Mouse (Mus musculus) embryonic facial prominence, embryonic 10.5 days (tissue): Measurements from ENCODE around the gene 4430402I18Rik. TPM values are rescaled to one million over a fixed set of nuclear protein-coding genes. Genes with fewer than 3 reads are reported as not detected.

Experiments
- DNase-seq: peaks from one replicate; pipeline ENCODE4 v3.0.0-alpha.2; 2017; ENCODE audit warnings: low spot score
- H3K27ac ChIP-seq: fragments of 300-500 bp; sonication (generic); replicated peaks from 2 replicates; pipeline ENCODE4 v1.5.1; 2016; ENCODE audit warnings: mild to moderate bottlenecking
- H3K27me3 ChIP-seq: fragments of 300-500 bp; sonication (generic); replicated peaks from 2 replicates; pipeline ENCODE4 v1.6.1; 2016; ENCODE audit warnings: low read depth, mild to moderate bottlenecking; ENCODE audit not compliant: poor library complexity, severe bottlenecking
- H3K36me3 ChIP-seq: fragments of 300-500 bp; sonication (generic); replicated peaks from 2 replicates; pipeline ENCODE4 v1.6.1; 2016; ENCODE audit warnings: mild to moderate bottlenecking, moderate library complexity
- H3K4me1 ChIP-seq: fragments of 300-500 bp; sonication (generic); 2 replicates; pipeline ENCODE4 v1.6.1; 2016
- H3K4me3 ChIP-seq: fragments of 300-500 bp; sonication (generic); 2 replicates; pipeline ENCODE4 v1.5.1; 2016; ENCODE audit warnings: mild to moderate bottlenecking, moderate library complexity
- H3K9me3 ChIP-seq: fragments of 300-500 bp; sonication (generic); 2 replicates; pipeline ENCODE4 v1.6.1; 2016; ENCODE audit warnings: mild to moderate bottlenecking
- WGBS: fragments of 180-500 bp; shearing (Covaris S2); methylation state at CpG from one replicate; pipeline ENCODE4 v1.1.7; 2016; 5-methylcytosine and 5-hydroxymethylcytosine counted together
- polyA plus RNA-seq: library from polyadenylated mRNA; unstranded; fragments of >200 nt; fragmentation: Nextera tagmentation; extraction: Ambion mirVana; gene quantifications from 2 replicates; pipeline ENCODE4 v1.2.1, GENCODE M21; 2016

4430402I18Rik gene
- polyA plus RNA-seq, 1 experiment from 2014 or later: 0.52 TPM

DNA sequence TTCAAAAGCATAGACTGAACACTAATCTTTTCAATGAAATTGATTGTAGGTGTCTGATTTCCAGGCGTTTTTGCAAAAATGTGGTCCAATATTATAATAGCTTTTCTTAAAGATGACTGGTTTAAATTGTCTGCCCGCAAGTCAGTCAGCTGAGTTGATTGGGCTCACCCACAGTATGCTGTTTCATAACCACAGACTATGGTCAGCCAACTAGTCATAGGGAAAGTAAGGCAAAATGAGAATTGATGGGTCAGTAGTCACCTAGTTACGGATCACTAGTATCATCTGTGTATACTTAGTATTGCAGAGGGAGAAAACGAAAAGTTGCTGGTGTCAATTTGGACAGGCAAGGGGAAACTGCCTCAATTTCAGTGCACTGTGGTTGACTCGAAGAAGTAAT lies 23.8 kb upstream of the 4430402I18Rik start:
- 71% methylated on average over 5 of the region's 5 CpGs for WGBS
- peaks cover 15% of the 10 kb centered on the region for H3K4me1 ChIP-seq
- DNase-seq: no peak
- peak overlapping the region; percentile 97 for H3K4me3 ChIP-seq
- no peak overlapping the region for H3K27ac ChIP-seq
- H3K27me3 ChIP-seq: no peaks in the 10 kb centered on the region
- H3K36me3 ChIP-seq: peaks cover 43% of the 10 kb centered on the region
- no peaks in the 10 kb centered on the region for H3K9me3 ChIP-seq

DNA sequence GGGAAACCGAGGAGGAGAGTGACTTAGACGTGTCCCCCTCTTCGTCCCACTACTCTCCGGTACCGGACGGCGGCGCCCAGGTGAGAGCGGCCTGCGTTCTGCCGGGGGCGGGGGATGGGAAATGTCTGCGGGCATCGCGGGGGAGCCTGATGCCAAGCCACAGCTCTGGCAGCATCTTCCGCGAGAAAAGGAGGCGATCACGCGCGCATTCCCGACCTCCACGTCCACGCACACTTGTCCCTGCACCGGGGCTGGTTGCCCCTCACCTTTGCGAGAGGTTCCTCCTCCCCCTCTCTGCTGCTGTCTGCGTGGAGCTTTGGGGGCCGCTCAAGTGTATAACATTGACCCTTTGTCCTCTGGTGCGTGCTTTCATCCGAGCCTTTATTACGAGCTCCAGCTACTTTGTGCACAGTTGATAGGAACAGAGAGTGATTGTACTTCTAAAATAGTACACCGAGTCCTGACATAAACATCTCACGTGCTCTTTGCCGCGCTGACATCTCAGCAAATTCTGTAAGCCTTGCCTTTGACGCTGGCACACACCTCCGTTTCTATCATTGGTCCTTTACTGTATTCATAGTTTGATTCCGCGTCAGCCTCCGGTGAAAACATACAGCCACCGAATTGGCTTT lies 23.1 kb upstream of the 4430402I18Rik start:
- H3K9me3 ChIP-seq: no peaks in the 10 kb centered on the region
- H3K4me1 ChIP-seq: peaks cover 15% of the 10 kb centered on the region
- peaks cover 36% of the 10 kb centered on the region for H3K36me3 ChIP-seq
- H3K4me3 ChIP-seq: peak overlapping the region; percentile 97
- peak overlapping the region; percentile 95 for H3K27ac ChIP-seq
- H3K27me3 ChIP-seq: no peaks in the 10 kb centered on the region
- no peak for DNase-seq
- 1% methylated on average over 41 of the region's 41 CpGs for WGBS

DNA sequence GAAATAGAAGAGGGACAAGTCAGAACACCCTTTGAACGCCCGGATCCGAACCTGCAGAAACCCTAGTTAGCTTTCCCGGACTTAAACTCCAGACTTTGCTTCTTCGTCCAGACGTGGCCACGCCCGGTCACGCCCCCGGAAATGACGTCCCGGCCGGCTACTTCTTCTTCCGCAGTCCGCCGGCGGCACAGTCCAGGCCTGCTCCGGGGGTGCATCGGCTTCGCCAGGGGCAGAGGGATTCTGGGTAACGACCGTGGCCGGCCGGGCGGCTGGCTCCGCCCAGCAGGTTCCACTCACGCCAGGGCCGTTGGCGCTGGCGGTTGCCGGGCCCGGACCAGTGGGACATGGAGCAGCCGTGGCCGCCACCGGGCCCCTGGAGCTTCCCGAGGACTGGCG lies 22.6 kb upstream of the 4430402I18Rik start, which contains the start of gene Cdc37l1:
Gene Cdc37l1, plus strand, starts transcription at position 159 of the 396 bp plus-strand sequence.
- Histone ChIP-seq H3K4me3 (peak within 1 kb of the TSS; percentile 97), H3K27me3 (no peaks in the 10 kb centered on the region), H3K9me3 (no peaks in the 10 kb centered on the region), H3K36me3 (peaks cover 31% of the 10 kb centered on the region), H3K4me1 (peaks cover 15% of the 10 kb centered on the region), H3K27ac (peak within 1 kb of the TSS; percentile 95)
- peak; percentile 98 for DNase-seq
- under 1% methylated on average over 37 of the region's 37 CpGs for WGBS

DNA sequence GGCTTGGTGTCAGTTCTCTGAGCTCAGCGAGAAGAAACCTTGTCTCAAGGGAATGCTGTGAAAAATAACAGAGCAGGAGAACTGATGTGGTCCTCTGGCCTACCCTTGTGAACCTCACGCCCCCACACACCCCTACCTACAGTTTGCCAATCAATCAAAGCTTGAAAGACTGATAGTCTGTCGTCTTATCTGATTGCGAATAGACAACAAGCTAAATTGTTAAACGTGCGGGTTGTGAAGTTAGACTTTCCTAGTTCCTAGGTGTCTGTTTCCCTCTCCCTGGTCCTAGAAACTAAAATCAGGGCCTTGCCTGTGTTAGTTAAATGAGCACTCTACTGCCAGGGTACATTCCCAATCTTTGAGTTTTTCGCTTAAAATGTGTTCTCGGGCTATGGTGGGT lies 21.9 kb upstream of the 4430402I18Rik start:
- no peak for DNase-seq
- Histone ChIP-seq H3K9me3 (no peaks in the 10 kb centered on the region), H3K27me3 (no peaks in the 10 kb centered on the region), H3K36me3 (peaks cover 24% of the 10 kb centered on the region), H3K4me1 (peaks cover 15% of the 10 kb centered on the region), H3K27ac (peak overlapping the region; percentile 95), H3K4me3 (peak overlapping the region; percentile 97)
- WGBS: 73% methylated on average over 8 of the region's 8 CpGs

DNA sequence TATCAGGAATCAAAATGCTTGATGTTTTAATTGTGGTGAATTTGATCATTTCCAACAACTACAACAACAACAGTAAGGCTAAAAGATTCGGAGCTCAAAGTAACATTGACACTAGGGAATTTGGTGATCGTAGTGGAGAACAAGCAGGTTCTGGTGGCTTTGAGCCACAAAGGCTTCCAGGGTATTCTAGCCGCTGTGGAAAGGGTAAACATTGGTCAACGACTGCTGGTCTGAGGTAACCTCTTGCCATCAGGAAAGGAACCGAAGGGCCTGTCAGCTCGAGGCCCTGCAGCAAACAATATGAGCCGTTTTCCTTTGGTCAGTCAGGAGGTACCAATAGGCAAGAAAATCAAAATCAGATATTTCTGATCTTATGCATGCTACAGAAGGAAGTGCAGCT lies 15.0 kb upstream of the 4430402I18Rik start:
- H3K27ac ChIP-seq: no peak overlapping the region
- no peak overlapping the region for H3K4me3 ChIP-seq
- no peaks in the 10 kb centered on the region for H3K9me3 ChIP-seq
- DNase-seq: no peak
- 80% methylated on average over 7 of the region's 7 CpGs for WGBS
- H3K27me3 ChIP-seq: no peaks in the 10 kb centered on the region
- no peaks in the 10 kb centered on the region for H3K36me3 ChIP-seq
- no peaks in the 10 kb centered on the region for H3K4me1 ChIP-seq

- peak; percentile 87 for DNase-seq
- H3K9me3 ChIP-seq: no peaks in the 10 kb centered on the region
- H3K27ac ChIP-seq: no peak overlapping the region
- peaks cover 7% of the 10 kb centered on the region for H3K4me1 ChIP-seq
- peaks cover 24% of the 10 kb centered on the region for H3K27me3 ChIP-seq
- 19% methylated on average over 35 of the region's 35 CpGs for WGBS
- no peaks in the 10 kb centered on the region for H3K36me3 ChIP-seq
- H3K4me3 ChIP-seq: peak overlapping the region; percentile 57
These were observed 7.4 kb upstream of the 4430402I18Rik start for GRCm38 (mm10) chr19:28974862-28975611.

GRCm38 (mm10) chr19:28970251-28970650 lies 2.7 kb upstream of the 4430402I18Rik start:
- no peaks in the 10 kb centered on the region for H3K36me3 ChIP-seq
- no peak overlapping the region for H3K4me3 ChIP-seq
- peaks cover 41% of the 10 kb centered on the region for H3K27me3 ChIP-seq
- no peak for DNase-seq
- 57% methylated on average over 11 of the region's 11 CpGs for WGBS
- H3K27ac ChIP-seq: no peak overlapping the region
- peaks cover 14% of the 10 kb centered on the region for H3K4me1 ChIP-seq
- no peaks in the 10 kb centered on the region for H3K9me3 ChIP-seq

- H3K27ac ChIP-seq: no peak overlapping the region
- H3K9me3 ChIP-seq: no peaks in the 10 kb centered on the region
- H3K4me1 ChIP-seq: peaks cover 17% of the 10 kb centered on the region
- WGBS: 83% methylated on average over 5 of the region's 5 CpGs
- H3K27me3 ChIP-seq: peaks cover 40% of the 10 kb centered on the region
- no peak overlapping the region for H3K4me3 ChIP-seq
- no peak for DNase-seq
- H3K36me3 ChIP-seq: no peaks in the 10 kb centered on the region
These were observed 1.6 kb upstream of the 4430402I18Rik start for GRCm38 (mm10) chr19:28969231-28969630.

DNA sequence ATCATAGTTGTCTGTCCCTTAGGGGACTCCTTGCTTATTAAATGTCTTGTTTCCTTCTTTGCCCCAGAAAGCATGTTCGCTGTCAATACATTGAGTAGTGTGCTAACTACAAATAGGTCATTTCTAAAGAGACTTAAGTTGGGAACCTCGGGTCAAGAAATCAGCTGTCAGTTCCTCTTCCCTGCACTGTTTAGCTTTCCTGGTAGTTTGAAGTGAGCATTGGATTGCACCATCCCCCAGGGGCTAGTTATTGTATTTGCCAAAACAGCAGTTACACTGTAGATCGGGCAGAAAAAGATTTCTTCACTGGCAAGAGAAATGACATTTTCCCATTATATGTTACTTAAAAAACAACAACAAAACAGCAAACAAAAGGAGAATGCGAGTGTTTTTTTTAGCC lies 578 bp upstream of the 4430402I18Rik start:
- 69% methylated on average over 4 of the region's 4 CpGs for WGBS
- H3K4me1 ChIP-seq: peaks cover 18% of the 10 kb centered on the region
- H3K4me3 ChIP-seq: no peak overlapping the region
- H3K27me3 ChIP-seq: peaks cover 31% of the 10 kb centered on the region
- DNase-seq: no peak
- H3K9me3 ChIP-seq: no peaks in the 10 kb centered on the region
- H3K36me3 ChIP-seq: no peaks in the 10 kb centered on the region
- H3K27ac ChIP-seq: no peak overlapping the region

GRCm38 (mm10) chr19:28964552-28964903 lies 3.1 kb downstream of the 4430402I18Rik start:
- WGBS: 5% methylated on average over 16 of the region's 16 CpGs
- Histone ChIP-seq H3K36me3 (no peaks in the 10 kb centered on the region), H3K27ac (peak overlapping the region; percentile 88; the same call in 1 of the 2 replicates), H3K4me3 (peak overlapping the region; percentile 92), H3K4me1 (peaks cover 18% of the 10 kb centered on the region), H3K9me3 (no peaks in the 10 kb centered on the region), H3K27me3 (peaks cover 45% of the 10 kb centered on the region)
- DNase-seq: no peak

DNA sequence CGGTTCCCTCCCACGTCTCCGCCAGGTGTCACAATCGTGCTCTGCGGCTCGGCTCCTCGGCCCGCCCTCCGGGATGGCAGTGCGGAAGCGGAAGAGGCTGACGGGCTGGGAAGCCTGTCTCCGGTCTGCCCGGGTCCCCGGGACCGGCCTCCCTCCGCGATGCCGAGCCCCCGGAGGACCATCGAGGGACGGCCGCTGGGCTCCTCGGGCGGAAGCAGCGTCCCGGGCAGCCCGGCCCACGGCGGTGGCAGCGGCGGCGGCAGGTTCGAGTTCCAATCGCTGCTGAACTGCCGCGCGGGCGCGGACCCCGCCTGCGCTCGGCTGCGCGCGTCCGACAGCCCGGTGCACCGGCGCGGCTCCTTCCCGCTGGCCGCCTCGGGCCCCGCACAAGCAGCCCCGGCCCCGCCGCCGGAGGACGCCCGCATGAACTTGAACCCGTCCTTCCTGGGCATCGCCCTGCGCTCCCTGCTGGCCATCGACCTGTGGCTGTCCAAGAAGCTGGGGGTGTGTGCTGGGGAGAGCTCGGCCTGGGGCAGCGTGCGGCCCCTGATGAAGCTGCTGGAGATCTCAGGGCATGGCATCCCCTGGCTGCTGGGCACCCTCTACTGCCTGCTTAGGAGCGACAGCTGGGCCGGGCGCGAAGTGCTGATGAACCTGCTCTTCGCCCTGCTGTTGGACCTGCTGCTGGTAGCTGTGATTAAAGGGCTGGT lies 3.6 kb downstream of the 4430402I18Rik start, which contains the start of gene Plpp6:
Gene Plpp6, plus strand, starts transcription at position 112 of the 710 bp plus-strand sequence.
- WGBS: under 1% methylated on average over 73 of the region's 73 CpGs
- H3K36me3 ChIP-seq: no peaks in the 10 kb centered on the region
- peak within 1 kb of the TSS; percentile 92 for H3K4me3 ChIP-seq
- H3K27me3 ChIP-seq: peaks cover 45% of the 10 kb centered on the region
- peaks cover 18% of the 10 kb centered on the region for H3K4me1 ChIP-seq
- DNase-seq: peak; percentile 86
- H3K9me3 ChIP-seq: no peaks in the 10 kb centered on the region
- peak within 1 kb of the TSS; percentile 88 for H3K27ac ChIP-seq

- WGBS: 3% methylated on average over 4 of the region's 4 CpGs
- Histone ChIP-seq H3K27me3 (peaks cover 45% of the 10 kb centered on the region), H3K4me3 (peak overlapping the region; percentile 92), H3K4me1 (peaks cover 18% of the 10 kb centered on the region), H3K36me3 (no peaks in the 10 kb centered on the region), H3K27ac (peak overlapping the region; percentile 88; the same call in 1 of the 2 replicates), H3K9me3 (no peaks in the 10 kb centered on the region)
- no peak for DNase-seq
These were observed 4.1 kb downstream of the 4430402I18Rik start for GRCm38 (mm10) chr19:28963513-28963841.
